Mouse (Mus musculus): ENCODE data around the gene Tead3. TPM values are rescaled to one million over a fixed set of nuclear protein-coding genes. Genes with fewer than 3 reads are reported as not detected.
"Not testable (repeated sequence)": the region's sequence is repeated elsewhere in the genome, so short reads cannot be mapped to it uniquely, and the experiment has no call there.

Tead3 gene
- polyA plus RNA-seq, 1 experiment from 2014 or later, result 15.4 TPM

DNA sequence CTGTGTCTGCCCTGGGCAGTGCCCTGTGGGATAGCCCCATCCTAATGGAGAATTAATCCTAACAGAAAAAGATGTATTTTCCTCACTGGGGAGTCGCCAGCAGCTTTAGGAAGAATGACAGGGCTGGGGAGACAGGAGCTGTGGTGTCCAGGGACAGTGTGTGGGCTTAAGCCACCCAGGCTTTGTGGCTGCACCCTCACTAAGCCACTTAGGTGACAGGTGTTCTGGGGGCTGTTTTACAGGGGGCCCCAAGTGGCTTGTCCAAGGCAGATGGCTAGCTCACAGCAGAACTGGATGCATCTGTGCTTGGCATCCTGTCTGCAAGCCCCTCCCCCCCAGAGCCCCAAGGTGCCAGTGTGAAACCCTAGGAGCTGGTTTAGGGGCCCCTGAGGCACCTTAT, 21.3 kb upstream of the Tead3 start:
- Histone ChIP-seq H3K4me2 (replicated peaks) (no peak overlapping the region), H3K4me1 (no peaks in the 10 kb centered on the region), H3K27ac (no peak overlapping the region), H3K4me3 (no peak overlapping the region), H3K36me3 (no peaks in the 10 kb centered on the region), H3K9ac (no peak overlapping the region), H3K9me3 (no peaks in the 10 kb centered on the region), H3K27me3 (peaks cover 38% of the 10 kb centered on the region)
- ATAC-seq (ENCODE audit: low FRiP score, low read depth), result no peak
- WGBS, result 74% methylated on average over 1 of the region's 1 CpGs

- 61% methylated on average over 2 of the region's 2 CpGs for WGBS
- Histone ChIP-seq H3K27ac (no peak overlapping the region), H3K36me3 (no peaks in the 10 kb centered on the region), H3K27me3 (peaks cover 32% of the 10 kb centered on the region), H3K9ac (no peak overlapping the region), H3K4me2 (replicated peaks) (no peak overlapping the region), H3K4me1 (no peaks in the 10 kb centered on the region), H3K9me3 (no peaks in the 10 kb centered on the region), H3K4me3 (no peak overlapping the region)
- ATAC-seq (ENCODE audit: low FRiP score, low read depth), result no peak
Measured at GRCm38 (mm10) chr17:28371286-28371685, 20.7 kb upstream of the Tead3 start.

GRCm38 (mm10) chr17:28369056-28369455, 18.4 kb upstream of the Tead3 start:
- Histone ChIP-seq H3K4me2 (replicated peaks) (no peak overlapping the region), H3K4me1 (peaks cover 10% of the 10 kb centered on the region), H3K27me3 (peaks cover 29% of the 10 kb centered on the region), H3K9me3 (no peaks in the 10 kb centered on the region), H3K4me3 (no peak overlapping the region), H3K36me3 (no peaks in the 10 kb centered on the region), H3K27ac (no peak overlapping the region), H3K9ac (no peak overlapping the region)
- ATAC-seq (ENCODE audit: low FRiP score, low read depth), result no peak
- WGBS, result 81% methylated on average over 5 of the region's 5 CpGs

- WGBS, result 5% methylated on average over 13 of the region's 13 CpGs
- Histone ChIP-seq H3K4me1 (peaks cover 17% of the 10 kb centered on the region), H3K9me3 (no peaks in the 10 kb centered on the region), H3K27me3 (peaks cover 29% of the 10 kb centered on the region), H3K27ac (no peak overlapping the region), H3K9ac (no peak overlapping the region), H3K4me3 (no peak overlapping the region), H3K4me2 (replicated peaks) (no peak overlapping the region), H3K36me3 (no peaks in the 10 kb centered on the region)
- no peak for ATAC-seq (ENCODE audit: low FRiP score, low read depth)
Measured at GRCm38 (mm10) chr17:28368449-28368848, 17.8 kb upstream of the Tead3 start.

DNA sequence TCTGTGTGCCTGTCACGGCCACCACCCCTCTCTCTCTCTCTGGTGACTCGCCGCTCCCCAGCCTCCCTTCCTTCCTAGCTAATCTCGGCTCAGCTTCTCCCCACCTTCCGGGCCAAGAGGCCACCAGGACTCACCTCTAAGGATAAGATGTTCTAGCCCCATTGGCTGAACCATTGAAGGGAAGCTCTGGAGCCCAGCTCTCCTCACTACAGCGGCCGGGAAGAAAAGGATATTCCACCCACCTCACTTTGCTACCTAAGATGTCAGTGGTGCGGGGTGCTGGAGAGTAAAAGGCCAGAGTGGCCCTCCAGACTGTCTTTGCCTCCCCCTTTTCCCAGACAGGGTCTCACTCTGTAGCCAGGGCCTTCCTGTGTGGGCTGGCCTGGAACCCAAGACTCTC, 14.5 kb upstream of the Tead3 start, which contains the start of gene Tulp1:
Tulp1 (minus strand) TSS at position 101 of the 400 bp plus-strand sequence.
- peaks cover 55% of the 10 kb centered on the region for H3K27me3 ChIP-seq
- H3K9ac ChIP-seq, result peak within 1 kb of the TSS; percentile 59
- WGBS, result 28% methylated on average over 8 of the region's 8 CpGs
- H3K36me3 ChIP-seq, result no peaks in the 10 kb centered on the region
- peaks cover 30% of the 10 kb centered on the region for H3K4me1 ChIP-seq
- peak within 1 kb of the TSS; percentile 73 for H3K4me2 ChIP-seq (replicated peaks)
- H3K9me3 ChIP-seq, result no peaks in the 10 kb centered on the region
- H3K4me3 ChIP-seq, result peak within 1 kb of the TSS; percentile 38
- ATAC-seq (ENCODE audit: low FRiP score, low read depth), result no peak
- H3K27ac ChIP-seq, result no peak within 1 kb of the TSS

- Histone ChIP-seq H3K36me3 (no peaks in the 10 kb centered on the region), H3K4me2 (replicated peaks) (peak overlapping the region; percentile 73), H3K27me3 (peaks cover 70% of the 10 kb centered on the region), H3K4me1 (peaks cover 30% of the 10 kb centered on the region), H3K9me3 (no peaks in the 10 kb centered on the region), H3K27ac (no peak overlapping the region), H3K9ac (no peak overlapping the region; the same call in 1 of the 2 replicates), H3K4me3 (no peak overlapping the region)
- no peak for ATAC-seq (ENCODE audit: low FRiP score, low read depth)
- WGBS, result 18% methylated on average over 6 of the region's 6 CpGs
Measured at GRCm38 (mm10) chr17:28363507-28363906, 12.9 kb upstream of the Tead3 start.

DNA sequence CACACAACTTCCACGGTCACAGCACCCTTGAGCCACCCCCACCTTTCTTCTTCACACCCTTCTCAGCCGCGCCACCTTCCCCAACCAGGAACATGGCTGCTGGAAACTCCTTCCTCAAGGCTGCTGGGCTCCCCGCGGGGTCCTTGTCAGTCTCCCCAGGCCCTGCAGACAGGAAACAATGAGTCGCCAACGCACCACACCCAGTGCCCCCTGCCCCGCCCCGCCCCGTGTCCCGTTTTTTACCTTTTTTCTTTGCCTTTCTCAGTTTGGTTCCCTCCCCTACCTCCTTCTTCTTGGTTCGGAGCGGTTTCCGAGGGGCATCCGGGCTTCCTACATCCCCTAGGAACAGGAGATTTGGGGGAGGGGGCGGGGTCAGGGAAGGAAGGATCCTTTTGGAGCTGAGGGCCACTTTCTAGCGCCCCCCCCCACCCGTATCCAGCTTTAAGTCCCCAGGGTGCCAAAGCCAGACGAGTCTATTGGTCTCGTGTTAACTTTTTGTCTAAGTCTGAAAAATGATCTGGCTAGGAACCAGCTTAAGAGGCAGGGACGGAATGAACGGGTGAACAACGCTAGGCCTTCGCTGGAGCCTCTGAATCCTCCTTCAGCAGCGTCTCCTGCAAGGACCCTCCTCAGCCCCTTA, 12.2 kb upstream of the Tead3 start:
- 3% methylated on average over 24 of the region's 25 CpGs for WGBS
- H3K27ac ChIP-seq, result no peak overlapping the region
- peaks cover 75% of the 10 kb centered on the region for H3K27me3 ChIP-seq

GRCm38 (mm10) chr17:28361921-28362652, 11.5 kb upstream of the Tead3 start:
- Histone ChIP-seq H3K4me2 (replicated peaks) (peak overlapping the region; percentile 73), H3K36me3 (no peaks in the 10 kb centered on the region), H3K4me3 (peak overlapping the region; percentile 40), H3K4me1 (peaks cover 30% of the 10 kb centered on the region), H3K9ac (peak overlapping the region; percentile 51; the same call in 1 of the 2 replicates), H3K9me3 (no peaks in the 10 kb centered on the region), H3K27ac (no peak overlapping the region), H3K27me3 (peaks cover 75% of the 10 kb centered on the region)
- WGBS, result 36% methylated on average over 11 of the region's 11 CpGs
- ATAC-seq (ENCODE audit: low FRiP score, low read depth), result no peak

More for the DNA sequence above, 12.2 kb upstream of the Tead3 start:
- H3K4me2 ChIP-seq (replicated peaks), result peak overlapping the region; percentile 73
- H3K9ac ChIP-seq, result peak overlapping the region; percentile 51
- no peaks in the 10 kb centered on the region for H3K36me3 ChIP-seq
- ATAC-seq (ENCODE audit: low FRiP score, low read depth), result no peak
- no peaks in the 10 kb centered on the region for H3K9me3 ChIP-seq
- peaks cover 30% of the 10 kb centered on the region for H3K4me1 ChIP-seq
- H3K4me3 ChIP-seq, result peak overlapping the region; percentile 40

- H3K9me3 ChIP-seq, result no peaks in the 10 kb centered on the region
- no peak for ATAC-seq (ENCODE audit: low FRiP score, low read depth)
- no peaks in the 10 kb centered on the region for H3K36me3 ChIP-seq
- no peak overlapping the region for H3K4me3 ChIP-seq
- no peak overlapping the region for H3K27ac ChIP-seq
- H3K27me3 ChIP-seq, result peaks cover 70% of the 10 kb centered on the region
- H3K4me1 ChIP-seq, result peaks cover 30% of the 10 kb centered on the region
- H3K9ac ChIP-seq, result no peak overlapping the region
- H3K4me2 ChIP-seq (replicated peaks), result no peak overlapping the region
- WGBS, result 79% methylated on average over 9 of the region's 9 CpGs
Measured at GRCm38 (mm10) chr17:28360531-28361277, 10.1 kb upstream of the Tead3 start.

DNA sequence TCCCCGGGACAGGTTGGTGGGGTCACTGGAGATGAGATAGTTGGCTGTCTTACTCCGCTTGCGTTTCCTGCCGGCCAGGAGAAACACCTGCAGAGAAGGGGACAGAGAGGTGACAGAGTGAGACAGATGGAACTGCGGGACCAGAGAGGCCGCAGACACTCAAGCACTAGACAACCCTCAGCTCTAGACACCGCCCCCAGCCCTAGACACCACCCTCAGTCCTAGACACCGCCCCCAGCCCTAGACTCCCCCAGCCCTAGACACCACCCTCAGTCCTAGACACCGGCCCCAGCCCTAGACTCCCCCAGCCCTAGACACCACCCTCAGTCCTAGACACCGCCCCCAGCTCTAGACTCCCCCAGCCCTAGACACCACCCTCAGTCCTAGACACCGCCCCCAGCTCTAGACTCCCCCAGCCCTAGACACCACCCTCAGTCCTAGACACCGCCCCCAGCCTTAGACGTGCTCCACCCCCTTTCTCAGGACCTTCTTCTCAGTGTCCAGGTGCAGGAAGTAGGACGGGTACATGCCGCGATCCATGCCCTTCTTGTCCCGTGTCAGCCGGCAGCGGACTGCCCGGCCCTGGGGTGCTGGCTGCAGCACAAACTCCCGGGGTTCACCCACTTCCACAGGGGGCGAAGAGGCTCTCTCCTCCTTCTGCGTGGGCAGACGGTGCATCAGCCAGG, 8.1 kb upstream of the Tead3 start:
- 18% methylated on average over 24 of the region's 24 CpGs for WGBS
- ATAC-seq (ENCODE audit: low FRiP score, low read depth); H3K4me3 ChIP-seq; H3K4me2 ChIP-seq (replicated peaks); H3K9ac ChIP-seq; H3K36me3 ChIP-seq; H3K9me3 ChIP-seq; H3K27ac ChIP-seq: not testable (repeated sequence)
- Histone ChIP-seq H3K4me1 (peaks cover 16% of the 10 kb centered on the region), H3K27me3 (peaks cover 52% of the 10 kb centered on the region)

GRCm38 (mm10) chr17:28355871-28356270, 5.3 kb upstream of the Tead3 start:
- no peaks in the 10 kb centered on the region for H3K36me3 ChIP-seq
- peaks cover 12% of the 10 kb centered on the region for H3K4me1 ChIP-seq
- peaks cover 28% of the 10 kb centered on the region for H3K27me3 ChIP-seq
- no peak overlapping the region for H3K4me3 ChIP-seq
- no peak overlapping the region for H3K4me2 ChIP-seq (replicated peaks)
- no peak overlapping the region for H3K9ac ChIP-seq
- no peak overlapping the region for H3K27ac ChIP-seq
- no peak for ATAC-seq (ENCODE audit: low FRiP score, low read depth)
- H3K9me3 ChIP-seq, result no peaks in the 10 kb centered on the region
- WGBS, result 86% methylated on average over 12 of the region's 12 CpGs
